Mouse (Mus musculus) kidney, adult 2 months (tissue): Measurements from ENCODE around the gene Erg.

ENCODE experiments used
- CTCF ChIP-seq: fragments of 200-500 bp; conservative IDR thresholded peaks from 2 replicates; pipeline ENCODE4 v1.5.1; 2011; ENCODE audit warnings: low read depth, mild to moderate bottlenecking, control low read depth, low read length, moderate library complexity, mixed read lengths; ENCODE audit not compliant: insufficient read depth, insufficient read length
- POLR2A ChIP-seq: fragments of 200-500 bp; IDR thresholded peaks from one replicate; pipeline ENCODE4 v1.6.1; 2011; ENCODE audit warnings: low read depth, low read length, control low read depth

DNA sequence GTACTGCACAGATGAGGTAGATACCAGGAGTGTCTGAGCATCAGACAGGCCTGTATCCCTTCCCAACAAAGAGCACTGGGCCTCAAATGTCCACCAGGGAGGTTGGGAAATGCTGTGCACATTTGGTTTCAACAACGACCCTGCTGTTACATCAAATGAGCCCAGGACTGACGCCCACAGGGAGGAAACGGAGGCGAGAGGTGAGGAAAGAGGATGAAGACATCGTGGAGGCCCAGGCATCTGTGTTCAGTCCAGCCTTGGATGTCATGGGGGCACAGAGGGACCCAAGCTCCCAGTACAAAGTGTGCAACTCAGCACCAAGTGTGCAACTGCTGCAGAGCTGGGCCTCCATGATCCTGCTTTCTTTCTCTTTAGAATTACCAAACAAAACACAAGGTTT is 236.6 kb downstream of the Erg start:
- TF ChIP-seq CTCF = no peak
- no peak for TF ChIP-seq POLR2A
